Mouse (Mus musculus) bone marrow, adult 2 months (tissue): ENCODE measurements around the gene Cab39l.

ENCODE experiments used
- CTCF ChIP-seq: fragments of 200-500 bp; IDR thresholded peaks from 2 replicates; pipeline ENCODE4 v1.5.1; 2011; ENCODE audit warnings: low read length, control low read depth; ENCODE audit not compliant: control insufficient read depth, insufficient read depth
- POLR2A ChIP-seq: fragments of 200-500 bp; IDR thresholded peaks from 2 replicates; pipeline ENCODE4 v1.6.1; 2011; ENCODE audit warnings: low read depth, mild to moderate bottlenecking, control low read depth, low read length, borderline replicate concordance; ENCODE audit not compliant: control insufficient read depth

DNA sequence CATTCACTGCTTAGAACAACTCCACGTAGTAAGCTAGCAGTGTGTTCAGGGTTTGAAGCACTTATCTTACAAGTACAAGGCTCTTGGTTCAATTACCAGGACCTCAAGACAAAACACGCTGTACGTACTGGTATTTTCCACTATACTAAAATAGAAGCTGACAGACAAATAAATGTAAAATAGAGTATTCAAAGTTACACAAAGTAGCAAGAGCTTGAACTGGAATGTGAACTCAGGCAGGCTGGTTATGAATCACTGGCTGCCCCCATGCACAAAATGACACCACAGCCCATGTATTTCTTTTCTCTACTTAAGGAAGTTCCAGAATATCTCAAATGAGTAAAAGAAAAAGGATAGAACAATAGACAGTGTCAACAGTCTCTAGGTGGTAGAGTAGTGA lies 154.2 kb downstream of the Cab39l start:
- TF ChIP-seq CTCF: no peak
- TF ChIP-seq POLR2A: no peak
